Mouse (Mus musculus): ENCODE results near the gene Rap1a.

DNA sequence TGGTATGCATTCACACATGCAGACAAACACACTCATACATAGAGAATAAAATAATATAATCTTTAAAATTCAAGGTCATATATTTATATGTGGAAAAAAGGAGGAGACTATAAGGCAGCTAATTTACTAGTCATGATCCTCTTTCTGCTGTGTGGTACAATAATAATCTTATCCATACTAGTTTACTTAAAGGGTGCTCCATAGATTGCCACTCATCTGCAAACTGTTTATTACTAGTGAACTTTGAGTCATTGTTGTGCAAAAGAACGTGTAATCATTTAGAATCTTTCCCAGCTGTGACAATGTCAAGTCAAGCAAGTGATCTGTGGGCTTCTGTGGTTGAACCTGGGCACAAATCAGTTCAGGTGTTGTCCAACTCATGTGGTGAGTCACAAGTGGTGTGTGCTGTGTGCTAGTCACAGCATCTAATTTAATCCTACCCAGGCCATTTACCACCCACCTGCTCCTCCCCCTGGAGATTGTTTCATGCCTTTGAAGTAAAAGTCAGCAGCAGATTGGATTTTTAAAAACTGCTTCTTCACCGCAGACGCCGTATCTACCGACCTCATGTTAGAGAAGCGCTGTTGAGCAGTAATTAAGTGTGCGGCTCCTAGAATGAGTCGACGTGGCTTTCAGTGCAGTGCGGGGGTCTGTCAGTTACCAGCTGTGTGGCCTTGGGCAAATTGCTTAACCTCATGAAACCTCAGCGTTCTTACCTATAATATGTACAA, 5.5 kb upstream of the Rap1a start:
- no peak for TF ChIP-seq CTCF (IDR thresholded peaks at IDR 0.05)
- TF ChIP-seq EP300 (IDR thresholded peaks at IDR 0.05): no peak
